Mouse (Mus musculus) inflammation-experienced regulatory T-cells, adult 6 months (primary cell): ENCODE data around the gene Slc25a3. TPM values are rescaled to one million over a fixed set of nuclear protein-coding genes. Genes with fewer than 3 reads are reported as not detected.

Experiments used
- ATAC-seq: one replicate; pipeline ENCODE4 v1.8.0; 2017
- polyA plus RNA-seq, 3 experiments: library from polyadenylated mRNA; unstranded; fragments of 100-300 nt; shearing (Covaris generic); gene quantifications; one replicate each; pipeline ENCODE4 v1.2.1; 2017

The Slc25a3 gene
- polyA plus RNA-seq, 3 experiments from 2014 or later: 227 to 247 (median 243) TPM

GRCm38 (mm10) chr10:91092812-91093211 lies 31.0 kb downstream of the Slc25a3 start:
- no peak for ATAC-seq

DNA sequence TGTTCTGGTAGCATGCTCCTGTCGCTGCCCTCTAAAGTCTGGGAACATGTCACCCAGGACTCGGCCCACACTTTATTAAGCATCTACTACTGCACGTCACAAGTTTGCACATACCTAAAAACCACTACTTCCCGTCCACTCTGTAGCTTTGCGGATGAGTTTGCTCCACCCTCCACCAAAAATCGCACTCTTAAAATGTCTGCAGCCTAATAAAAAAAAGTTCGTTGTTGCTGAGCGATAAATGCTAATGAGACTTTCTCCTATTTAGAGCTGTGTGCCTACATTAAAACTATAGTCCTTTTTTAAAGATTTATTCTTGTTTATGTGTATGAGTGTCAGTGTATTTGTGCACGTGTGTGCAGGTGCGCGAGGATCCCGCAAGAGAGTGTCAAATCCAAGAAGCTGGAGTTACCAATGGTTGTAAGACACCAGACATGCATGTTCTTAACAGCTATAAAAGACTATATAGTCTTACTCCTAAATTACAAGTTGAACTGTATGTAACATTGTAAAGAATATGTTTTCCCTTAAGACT lies 40.4 kb downstream of the Slc25a3 start:
- ATAC-seq: peak; percentile 14

DNA sequence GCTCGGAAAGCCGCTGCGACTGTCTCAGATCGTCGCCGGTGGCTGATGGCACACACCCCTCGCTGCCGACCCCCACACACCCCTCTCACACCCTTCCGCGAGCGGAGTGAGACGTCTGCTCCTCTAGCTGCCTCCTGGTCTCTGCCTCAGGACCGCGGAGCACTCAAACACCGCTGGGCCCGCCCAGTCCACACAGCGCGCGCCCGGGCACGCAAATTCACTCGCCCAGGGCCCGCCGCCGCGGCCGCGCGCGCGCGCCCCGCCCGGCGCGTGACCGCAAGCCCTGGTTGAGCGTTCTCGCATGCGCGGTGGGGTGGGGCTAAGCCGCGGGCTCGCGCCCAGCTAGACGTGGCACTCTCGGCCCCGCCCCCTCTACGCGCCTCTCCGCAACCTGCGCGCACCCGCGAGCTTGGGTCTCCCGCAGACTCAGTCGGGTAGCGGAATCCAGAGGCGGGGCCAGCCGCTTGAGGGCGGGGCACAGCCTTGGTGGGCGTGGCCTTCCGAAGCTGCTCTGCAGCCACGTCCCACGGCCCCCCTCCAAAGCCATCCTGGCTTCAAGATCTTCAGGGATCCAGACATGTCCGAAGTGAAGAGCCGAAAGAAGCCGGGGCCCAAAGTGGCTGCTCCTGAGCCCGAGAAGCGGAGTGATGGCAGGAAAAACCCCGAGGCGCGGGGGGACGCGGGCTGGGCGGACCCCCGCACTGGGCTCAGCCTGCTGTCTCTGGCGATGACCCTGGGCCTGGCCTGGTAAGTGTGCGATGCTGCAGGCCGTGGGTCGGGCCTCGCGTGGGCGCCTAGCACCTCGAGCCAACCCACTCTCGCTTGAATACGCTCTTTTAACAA lies 41.1 kb downstream of the Slc25a3 start, which contains the start of the genes Apaf1 and Ikbip:
Gene Apaf1, minus strand, starts transcription at position 221 of the 843 bp plus-strand sequence.
Gene Ikbip, plus strand, starts transcription at position 391 of the 843 bp plus-strand sequence.
- peak; percentile 89 for ATAC-seq

- ATAC-seq: peak; percentile 22
Measured at GRCm38 (mm10) chr10:91081959-91082507, 41.8 kb downstream of the Slc25a3 start.

DNA sequence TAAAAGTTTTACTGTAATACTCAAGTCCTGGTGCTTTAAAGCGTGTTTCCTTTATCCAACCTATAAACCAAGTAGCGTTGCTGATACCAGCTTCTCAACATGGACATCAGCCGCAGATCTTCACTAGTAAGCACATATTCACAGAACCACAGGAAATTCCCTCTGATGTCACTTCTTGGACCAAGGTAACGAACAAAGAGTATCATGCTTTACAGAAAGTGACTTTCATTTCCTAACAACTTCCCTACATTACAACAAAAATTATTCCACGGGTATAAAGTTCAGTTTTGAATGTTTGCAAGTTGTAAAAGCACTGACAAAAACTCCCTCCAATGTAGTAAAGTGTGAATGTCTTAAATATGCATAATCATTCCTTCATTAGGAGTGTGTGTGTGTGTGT lies 43.3 kb downstream of the Slc25a3 start:
- no peak for ATAC-seq

DNA sequence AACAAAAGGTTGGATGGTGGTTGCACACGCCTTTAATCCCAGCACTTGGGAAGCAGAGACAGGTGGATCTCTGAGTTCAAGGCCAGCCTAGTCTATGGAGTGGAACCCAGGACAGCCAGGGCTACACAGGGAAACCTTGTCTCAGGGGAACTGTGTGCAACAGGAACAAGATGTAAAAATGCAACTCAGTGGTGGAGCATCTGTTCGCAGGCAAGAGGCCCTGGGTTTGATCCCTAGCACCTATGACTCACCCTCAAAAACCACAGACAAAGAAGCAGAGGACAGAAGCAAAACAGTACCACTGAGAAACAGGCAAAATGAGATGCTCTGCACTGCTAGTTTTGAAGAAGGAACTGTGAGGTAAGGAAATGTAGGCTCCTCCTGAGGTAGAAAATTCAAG lies 47.2 kb downstream of the Slc25a3 start:
- ATAC-seq: no peak

DNA sequence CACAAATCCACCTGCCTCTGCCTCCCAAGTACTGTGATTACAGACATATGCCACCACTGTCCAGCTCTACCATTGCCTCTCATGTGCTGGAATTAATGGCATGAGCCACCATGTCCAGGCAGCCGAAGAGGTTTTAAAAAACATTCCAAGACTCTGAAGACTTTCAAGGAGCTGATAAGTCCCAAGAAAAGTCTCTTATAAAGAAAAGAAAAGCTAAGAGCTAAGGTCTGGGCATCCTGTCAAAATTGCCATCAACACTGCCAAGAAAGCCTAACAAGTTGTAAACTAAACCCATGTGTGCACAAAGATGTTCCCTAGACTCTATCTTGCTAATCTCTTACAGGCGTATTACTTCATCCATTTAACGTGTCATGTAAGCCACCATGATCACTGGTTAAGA lies 50.5 kb downstream of the Slc25a3 start:
- ATAC-seq: no peak

- peak; percentile 69 for ATAC-seq
Measured at GRCm38 (mm10) chr10:91071768-91072167, 52.1 kb downstream of the Slc25a3 start.

Other genes with a start within 250 kb of the Slc25a3 start
- gene Apaf1, start 41.3 kb downstream of the Slc25a3 start, polyA plus RNA-seq: 10 to 100 TPM in 2 of 3 experiments, 1 to 10 TPM in 1; 6.9 to 23.2 (median 11.6) TPM
- 1 to 10 TPM; 5.3 to 8.6 (median 6.9) TPM for gene Ikbip, start 41.1 kb downstream of the Slc25a3 start, polyA plus RNA-seq
- 10 to 100 TPM; 61.6 to 69.1 (median 61.9) TPM for gene Tmpo, start 57.3 kb upstream of the Slc25a3 start, polyA plus RNA-seq